Mouse (Mus musculus): ENCODE data around the gene Rdh16.
"Not testable (repeated sequence)": the region's sequence is repeated elsewhere in the genome, so short reads cannot be mapped to it uniquely, and the experiment has no call there.

Gene Rdh16

DNA sequence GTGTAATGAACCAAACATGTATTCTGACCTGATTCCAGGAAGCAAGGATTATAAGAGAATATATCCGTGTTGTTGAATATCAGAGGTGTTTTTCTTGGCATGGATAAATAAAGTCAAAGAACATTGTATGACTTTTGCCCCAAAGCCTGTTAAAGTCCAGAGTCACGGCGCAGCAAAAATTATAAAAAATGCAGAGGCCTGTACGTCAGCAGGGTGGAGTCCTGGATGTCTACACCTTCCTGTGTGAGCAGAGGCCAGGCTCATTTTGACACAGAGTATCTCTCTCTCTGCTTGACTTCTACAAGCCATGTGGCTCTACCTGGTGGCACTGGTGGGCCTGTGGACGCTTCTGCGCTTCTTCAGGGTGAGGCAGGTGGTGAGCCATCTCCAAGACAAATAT, at the start of gene Rdh16:
Rdh16 (plus strand) TSS at position 262 of the 400 bp plus-strand sequence.
- no peak for DNase-seq

- no peak for DNase-seq
Measured at GRCm38 (mm10) chr10:127751548-127751947, 49.4 kb upstream of the Rdh16 start, which contains the start of gene Gpr182. Gene Gpr182, minus strand, starts transcription at chr10:127751732.

DNA sequence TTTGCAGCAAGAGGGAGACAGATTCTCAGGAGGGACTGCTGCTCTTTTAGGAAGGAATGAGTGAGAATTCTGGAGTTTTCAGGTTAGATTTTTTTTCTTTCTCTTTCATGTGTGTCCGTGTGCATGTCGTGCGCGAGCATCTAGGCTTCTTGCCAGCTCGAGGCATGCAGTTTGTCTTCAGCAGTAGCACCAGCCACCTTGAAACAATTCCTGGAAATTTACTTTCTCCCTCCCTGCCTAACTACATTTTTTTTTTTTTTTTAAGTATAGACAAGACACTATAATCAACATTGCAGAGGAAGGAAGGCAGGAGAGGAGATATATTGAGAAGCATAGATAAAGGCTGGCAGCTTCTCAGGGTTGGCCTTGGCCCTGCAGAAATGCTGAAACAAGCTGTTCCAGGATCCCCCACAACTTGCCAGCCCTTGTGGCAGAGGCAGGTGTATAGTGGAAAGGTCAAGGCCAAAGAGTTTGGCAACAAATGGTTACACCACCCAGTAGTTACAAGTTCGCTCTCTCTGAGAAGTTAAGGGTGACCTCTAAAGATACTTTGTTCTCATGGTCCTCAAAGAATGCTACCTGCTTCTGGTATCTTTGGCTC, 46.3 kb upstream of the Rdh16 start:
- peak; percentile 48 to 51 for DNase-seq

DNA sequence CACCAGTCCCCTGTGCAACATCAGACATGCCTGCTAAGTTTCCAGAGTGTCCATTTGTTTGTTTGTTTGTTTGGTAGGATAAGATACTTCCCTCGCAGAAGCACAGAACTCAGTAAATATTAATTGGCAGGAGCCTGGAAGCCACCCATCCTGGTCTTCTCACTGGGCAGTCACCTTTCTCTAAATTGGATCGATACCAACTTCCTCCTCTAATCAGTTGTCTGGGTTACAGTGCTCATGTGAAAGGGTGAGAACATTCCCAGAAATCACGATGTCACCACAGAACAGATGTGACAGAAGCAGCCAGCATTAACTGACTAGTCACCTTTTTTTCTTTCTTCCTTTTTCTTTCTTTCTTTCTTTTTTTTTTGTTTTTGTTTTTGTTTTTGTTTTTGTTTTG, 45.7 kb upstream of the Rdh16 start:
- DNase-seq: no peak

DNA sequence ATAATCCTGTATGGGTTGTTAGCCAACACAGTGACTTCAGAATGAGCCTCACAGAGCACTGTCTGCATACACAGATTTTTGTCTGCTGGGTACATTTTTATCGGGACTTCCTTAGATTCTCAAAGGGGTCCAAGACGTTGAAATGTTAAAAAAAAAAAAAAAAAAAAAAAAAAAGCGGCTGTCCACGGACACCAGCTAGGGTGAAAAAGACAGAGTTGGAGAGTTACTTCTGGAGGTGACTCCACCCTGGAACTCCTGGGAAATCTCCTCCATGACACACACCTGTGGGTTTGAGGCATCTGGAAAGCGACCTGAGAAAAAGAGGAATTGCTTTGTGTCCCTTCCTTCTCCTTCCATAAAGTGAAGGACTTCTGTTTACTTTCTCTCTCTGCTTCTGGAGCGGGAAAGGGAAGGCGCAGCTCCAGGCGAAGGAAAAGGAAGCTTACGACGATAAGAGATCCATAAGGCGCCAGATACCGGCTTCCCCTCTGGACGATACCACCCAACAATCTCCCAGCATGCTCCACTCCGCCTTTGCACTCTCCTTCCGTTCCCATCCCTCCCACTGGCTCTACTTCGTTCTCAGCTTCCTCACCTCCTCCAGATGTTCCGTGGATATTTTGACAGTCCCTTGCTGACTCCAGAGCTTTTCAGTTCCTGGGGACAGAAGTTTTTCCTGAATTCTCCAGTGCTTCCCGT, 45.0 kb upstream of the Rdh16 start:
- peak in 1 of 2 experiments; percentile 1 for DNase-seq

DNA sequence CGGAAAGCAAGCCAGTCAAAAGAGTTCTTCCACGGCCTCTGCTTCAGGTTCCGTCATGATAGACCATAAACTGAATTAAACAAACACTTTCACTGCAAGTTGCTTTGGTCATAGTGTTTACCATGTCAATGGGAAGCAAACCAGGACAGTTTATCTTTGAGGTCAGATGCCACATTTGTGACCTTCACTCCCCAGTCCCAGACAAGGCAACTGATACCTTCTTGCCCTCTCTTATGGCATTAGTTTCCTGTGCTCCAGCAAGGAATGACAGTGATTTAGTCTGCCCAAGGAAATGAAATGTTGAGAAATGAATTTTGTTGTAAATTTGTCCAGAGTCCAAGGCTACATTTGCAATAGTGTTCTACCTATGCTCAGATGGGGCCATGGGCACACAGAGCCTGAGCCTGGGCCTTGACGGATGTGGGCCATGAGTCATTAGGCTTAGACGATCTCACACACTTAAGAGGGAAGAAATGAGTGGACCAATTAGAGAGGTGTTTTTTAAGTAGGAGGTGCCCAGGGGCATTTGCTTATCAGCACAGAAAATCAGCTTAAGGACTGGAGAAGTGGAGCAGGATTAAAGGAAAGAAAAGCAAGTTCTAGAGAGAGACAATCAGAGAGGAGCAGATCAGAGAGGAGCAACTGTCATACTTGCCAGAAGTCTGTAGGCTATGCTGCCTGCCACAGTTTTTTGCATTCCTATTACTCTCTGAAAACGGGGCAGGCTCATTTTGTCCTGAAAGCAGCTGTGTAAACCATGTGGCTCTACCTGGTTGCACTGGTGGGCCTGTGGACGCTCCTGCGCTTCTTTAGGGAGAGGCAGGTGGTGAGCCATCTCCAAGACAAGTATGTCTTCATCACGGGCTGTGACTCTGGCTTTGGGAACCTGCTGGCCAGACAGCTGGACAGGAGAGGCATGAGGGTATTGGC, 41.5 kb upstream of the Rdh16 start, which contains the start of the genes Rdh1 and Rdh16f1:
Rdh1 (plus strand) TSS at position 541 of the 930 bp plus-strand sequence.
Rdh16f1 (plus strand) TSS at position 607 of the 930 bp plus-strand sequence.
- no peak for DNase-seq

DNA sequence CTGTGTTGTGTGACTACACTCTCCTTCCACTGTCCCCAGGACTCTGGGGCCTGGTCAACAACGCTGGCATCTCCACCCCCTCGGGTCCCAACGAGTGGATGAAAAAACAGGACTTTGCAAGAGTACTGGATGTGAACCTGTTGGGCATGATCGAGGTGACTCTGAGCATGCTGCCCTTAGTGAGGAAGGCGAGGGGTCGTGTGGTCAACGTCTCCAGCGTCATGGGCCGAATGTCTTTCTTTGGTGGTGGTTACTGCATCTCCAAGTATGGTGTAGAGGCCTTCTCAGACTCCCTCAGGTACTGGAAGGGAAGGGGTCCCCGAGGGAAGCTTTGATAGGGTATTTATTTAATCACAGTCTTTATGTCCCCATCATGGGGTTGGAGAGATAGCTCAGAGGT, 38.0 kb upstream of the Rdh16 start:
- not testable (repeated sequence) for DNase-seq

DNA sequence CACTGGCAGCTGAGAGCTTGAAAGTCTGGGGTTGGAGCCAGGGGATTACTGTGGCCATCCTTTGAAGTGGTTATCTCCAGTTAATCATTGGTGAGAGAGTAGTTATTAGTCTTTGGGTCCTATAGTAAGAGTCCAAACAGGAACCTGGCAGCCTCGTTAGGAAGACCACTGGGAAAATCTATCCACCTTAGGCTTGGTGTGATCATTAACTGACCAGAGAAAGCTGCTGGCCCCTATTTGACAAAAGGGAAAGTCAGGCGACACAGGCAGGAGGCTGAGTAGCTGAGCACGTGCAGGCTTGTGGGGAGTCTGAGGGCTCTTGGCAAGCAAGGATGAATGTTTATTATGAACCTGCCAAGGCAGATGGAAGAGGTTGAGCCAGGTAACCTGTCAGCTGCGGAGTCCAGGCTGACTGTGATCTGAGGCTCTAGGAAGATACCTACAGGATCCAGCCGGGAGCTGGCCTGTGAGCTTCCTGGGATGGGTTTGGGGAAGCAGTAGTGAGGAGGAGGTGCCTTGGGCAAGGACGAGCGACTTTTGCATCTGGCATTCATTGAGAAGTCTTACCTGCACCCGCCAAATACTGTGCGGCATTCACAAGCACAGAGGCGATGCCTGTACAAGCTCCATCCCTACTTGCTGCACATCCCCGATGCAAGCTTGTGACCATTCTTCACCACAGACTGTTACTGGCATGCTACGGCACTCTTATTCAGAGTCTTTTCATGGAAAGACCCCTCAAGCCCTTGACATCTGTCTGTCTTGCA, 36.9 kb upstream of the Rdh16 start:
- peak; percentile 66 to 68 for DNase-seq

DNA sequence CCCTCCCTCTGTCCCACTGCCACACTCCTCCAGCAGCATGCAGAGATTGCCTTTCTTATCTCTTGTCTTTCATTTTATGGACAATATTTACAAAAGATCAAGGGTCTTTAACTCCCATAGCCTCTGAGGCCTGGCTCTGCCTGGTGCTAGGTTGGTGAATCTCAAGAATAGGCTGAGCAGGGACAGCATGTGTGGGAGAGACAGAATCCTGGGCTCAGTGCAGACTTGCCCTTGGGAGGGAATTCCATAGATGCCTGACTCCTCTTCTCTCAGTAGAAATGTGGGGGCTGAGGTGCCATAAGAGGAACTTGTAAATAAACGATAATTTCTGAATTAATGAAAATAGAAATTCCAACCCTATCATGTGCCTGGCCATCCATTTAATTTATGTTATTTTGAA, 34.4 kb upstream of the Rdh16 start:
- DNase-seq: no peak

DNA sequence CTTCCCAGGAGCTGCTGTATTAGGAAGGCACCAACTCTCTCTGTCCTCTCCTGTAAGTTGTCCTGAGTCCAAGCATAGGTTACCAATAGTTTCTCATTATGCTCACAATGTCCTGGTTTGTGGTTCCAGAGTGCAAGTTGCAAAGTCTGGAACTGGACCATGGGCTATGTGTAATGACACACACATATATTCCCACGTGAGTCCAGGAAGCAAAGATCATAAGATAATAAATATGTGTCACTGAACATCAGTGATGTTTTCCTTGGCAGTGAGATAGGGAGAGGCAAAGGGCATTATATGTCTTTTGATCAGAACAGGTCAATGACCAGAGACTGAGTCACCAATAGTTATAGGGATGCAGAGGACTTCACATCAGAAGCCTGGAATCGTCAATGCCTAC, 24.9 kb upstream of the Rdh16 start, which contains the start of gene Rdh9:
Rdh9 (plus strand) TSS at position 376 of the 400 bp plus-strand sequence.
- DNase-seq: no peak

- DNase-seq: not testable (repeated sequence)
Measured at GRCm38 (mm10) chr10:127782321-127782720, 18.6 kb upstream of the Rdh16 start.

DNA sequence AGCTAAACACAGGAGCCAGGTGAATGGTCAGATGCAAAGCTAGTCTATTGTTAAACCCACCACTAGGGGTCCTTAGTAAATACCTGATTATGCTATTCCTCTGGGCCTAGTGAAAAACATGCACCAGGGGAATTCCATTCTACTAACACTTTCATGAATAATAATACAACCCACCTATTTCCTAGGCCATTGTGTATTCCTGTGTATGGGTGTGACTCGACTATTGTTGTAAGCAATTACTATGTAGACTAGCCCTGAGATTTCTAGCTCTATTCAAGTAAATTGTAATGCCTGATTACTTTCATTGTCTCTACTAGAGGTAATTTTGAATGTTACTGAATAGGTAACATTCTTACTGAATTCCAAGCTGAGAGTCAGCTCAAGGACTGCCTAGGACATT, 15.5 kb upstream of the Rdh16 start:
- not testable (repeated sequence) for DNase-seq

DNA sequence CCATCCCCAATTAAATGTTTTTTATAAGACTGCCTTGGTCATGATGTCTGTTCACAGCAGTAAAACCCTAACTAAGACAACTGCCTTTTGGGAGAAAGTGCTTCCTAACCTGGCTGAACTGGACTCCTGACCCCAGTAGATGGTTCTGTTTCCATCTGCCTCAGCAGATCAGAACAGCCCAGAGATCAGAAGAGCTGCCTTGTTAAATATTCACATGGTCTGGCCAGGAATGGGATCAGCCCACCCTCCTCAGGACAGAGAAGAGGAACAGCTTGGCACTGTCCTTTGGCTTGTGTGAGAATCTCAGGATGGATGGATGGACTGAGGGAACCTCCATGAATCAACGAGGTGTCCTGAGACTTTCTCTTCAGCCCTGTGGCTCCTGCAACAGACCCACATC, 1.7 kb upstream of the Rdh16 start:
- DNase-seq: no peak

- DNase-seq: no peak
Measured at GRCm38 (mm10) chr10:127801612-127802011, 660 bp downstream of the Rdh16 start.

GRCm38 (mm10) chr10:127802236-127802635, 1.3 kb downstream of the Rdh16 start:
- DNase-seq: no peak

DNA sequence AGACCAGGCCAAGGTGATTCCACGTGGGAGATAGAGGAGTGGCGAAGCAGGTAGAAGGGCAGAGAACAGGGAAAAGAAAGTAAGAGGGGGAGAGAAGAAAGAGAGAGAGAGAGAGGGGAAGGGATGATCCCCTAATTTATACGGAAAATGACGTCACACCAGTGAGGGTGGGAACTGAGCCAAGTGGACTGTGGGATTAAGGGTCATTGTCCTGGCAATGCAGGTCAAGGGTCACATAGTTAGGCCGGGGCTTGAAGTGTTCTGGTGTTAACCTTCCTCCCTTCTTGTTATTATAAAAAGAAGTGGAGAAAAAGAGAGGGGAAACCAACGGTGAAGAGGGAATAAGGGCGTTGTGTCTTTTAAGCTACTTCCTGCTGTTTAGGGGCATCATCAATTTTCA, 3.5 kb downstream of the Rdh16 start:
- no peak for DNase-seq

DNA sequence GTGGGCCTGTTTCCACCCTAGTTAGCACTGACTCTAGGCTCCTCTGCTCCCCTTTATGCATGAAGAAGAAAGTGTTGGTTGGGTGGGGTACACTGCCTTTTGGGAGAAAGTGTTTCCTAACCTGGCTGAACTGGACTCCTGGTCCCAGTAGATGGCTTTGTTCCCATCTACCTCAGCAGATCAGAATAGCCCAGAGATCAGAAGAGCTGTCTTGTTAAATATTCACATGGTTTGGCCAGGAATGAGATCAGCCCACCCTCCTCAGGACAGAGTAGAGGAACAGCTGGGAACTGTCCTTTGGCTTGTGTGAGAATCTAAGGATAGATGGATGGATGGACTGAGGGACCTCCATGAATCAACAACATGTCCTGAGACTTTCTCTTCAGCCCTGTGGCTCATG, 14.9 kb downstream of the Rdh16 start:
- no peak for DNase-seq

DNA sequence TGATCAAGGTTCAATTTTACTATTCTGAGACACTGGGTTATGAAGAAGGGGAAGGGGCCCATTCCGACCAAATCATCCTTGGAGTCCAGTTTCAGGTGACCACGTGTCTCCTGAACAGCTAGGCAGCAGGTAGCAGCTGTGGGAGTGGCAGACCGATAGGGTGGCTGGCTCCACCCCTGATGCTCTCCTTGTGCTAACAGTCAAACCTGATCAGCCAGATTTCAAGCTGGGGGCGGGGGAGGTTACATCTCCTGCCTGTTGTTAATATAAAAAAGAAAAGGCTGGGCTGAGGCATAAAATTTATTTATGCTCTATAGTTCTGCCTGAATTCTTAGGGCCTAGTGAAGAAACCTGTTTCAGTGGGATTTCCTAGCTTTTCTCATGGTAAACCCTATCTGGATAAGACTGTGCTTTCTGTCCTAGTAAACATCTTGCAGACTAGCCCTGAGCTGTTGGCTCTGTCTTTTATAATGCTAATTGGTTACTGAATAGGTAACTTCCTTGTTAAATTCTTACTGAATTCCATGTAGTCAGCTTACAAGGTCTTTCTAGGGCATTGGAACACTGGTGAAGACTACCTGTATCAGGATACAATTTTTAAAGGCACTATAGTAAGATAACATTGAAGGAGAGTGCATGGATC, 16.4 kb downstream of the Rdh16 start:
- not testable (repeated sequence) for DNase-seq

DNA sequence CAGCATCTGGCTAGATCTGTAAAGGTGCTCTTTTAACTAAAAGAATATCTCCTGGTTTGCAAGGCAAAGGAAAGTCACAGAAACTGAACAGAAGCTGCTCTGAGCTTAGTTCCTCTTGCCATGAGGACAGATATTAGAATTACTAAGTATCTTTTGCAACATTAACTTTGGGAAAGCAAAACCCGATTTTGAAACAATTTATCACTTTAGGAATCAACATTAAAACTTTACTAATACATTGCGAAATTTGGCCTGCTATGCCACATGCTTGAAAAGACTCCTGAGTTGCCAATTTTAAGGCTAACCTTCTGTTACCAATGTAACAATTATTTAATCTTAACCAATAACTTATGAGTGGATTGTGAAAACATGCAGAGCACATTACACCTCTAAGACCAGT, 20.9 kb downstream of the Rdh16 start:
- not testable (repeated sequence) for DNase-seq

- peak; percentile 13 to 32 for DNase-seq
Measured at GRCm38 (mm10) chr10:127825386-127825785, 24.4 kb downstream of the Rdh16 start.

GRCm38 (mm10) chr10:127829121-127829520, 28.2 kb downstream of the Rdh16 start:
- peak; percentile 6 to 21 for DNase-seq

DNA sequence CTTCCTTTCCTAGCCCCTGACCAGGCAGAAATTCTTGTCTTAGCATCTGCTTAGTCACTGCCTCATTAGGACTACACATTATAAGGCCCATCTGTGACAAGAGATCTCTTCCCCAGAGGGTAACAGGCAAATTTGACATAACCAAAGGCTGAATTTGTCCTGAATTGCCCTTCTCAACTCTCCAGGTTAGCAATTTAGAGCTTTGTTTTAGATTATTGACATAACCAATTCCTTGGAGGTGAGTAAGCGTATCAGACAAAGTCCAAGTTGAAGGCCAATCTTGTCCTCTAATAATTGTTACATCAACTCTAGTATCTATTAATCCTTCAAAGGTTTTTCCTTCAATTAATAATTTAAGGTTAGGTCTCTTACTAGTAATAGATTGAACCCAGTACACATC, 33.2 kb downstream of the Rdh16 start:
- not testable (repeated sequence) for DNase-seq

Measured in cerebellum, postnatal 14 days (tissue).